Mouse (Mus musculus) ovary, adult 18-20 months (tissue): ENCODE measurements around the gene Trim12a.
A peak's percentile ranks its signal among the peaks of the same experiment; 100 is the strongest.
"Not testable (repeated sequence)": the region's sequence is repeated elsewhere in the genome, so short reads cannot be mapped to it uniquely, and the experiment has no call there.

Experiments
- DNase-seq: peaks from one replicate; pipeline ENCODE4 v3.0.0; 2022; ENCODE audit warnings: low spot score, mixed read lengths

Gene Trim12a

DNA sequence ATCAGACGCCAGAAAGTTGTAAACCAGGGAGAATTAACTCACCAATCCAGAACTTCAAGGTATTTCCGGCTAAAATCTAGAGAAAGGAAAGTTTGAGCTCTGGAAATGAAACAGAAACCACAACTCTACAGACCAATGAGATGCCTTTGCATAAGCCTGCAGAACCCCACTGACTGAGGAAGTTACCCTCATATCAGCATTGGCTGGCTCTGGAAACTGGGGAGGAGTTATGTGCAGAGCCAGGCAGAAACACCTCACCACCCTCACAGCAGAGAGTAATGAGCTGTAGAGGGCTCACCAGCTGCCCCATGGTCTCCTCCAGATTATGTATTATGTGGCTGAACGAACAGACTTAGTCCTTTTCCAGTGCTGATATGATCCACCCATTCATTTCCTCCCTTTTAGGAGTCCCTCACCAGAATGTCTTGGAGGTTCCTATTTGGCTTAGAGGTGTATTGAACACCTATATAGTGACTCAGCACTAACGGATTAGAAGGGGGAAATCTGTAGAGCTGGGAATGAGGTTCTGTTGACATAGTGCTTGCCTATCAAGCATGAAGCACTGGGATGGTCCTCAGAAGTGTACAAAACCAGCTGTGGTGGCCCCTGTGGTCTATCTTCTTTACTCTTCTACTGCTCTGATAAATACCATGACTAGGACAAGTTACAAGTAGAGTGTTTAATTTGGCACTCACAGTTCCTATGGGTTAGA, at the start of gene Trim12a:
Gene Trim12a, minus strand, starts transcription at position 98 of the 712 bp plus-strand sequence.
- not testable (repeated sequence) for DNase-seq

DNA sequence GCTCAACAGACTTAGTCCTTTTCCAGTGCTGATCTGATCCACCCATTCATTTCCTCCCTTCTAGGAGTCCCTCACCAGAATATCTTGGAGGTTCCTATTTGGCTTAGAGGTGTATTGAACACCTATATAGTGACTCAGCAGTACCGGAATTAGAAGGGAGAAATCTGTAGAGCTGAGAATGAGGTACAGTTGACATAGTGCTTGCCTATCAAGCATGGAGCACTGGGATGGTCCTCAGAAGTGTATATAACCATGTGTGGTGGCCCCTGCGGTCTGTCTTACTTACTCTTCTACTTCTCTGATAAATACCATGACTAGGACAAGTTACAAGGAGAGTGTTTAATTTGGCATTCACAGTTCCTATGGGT, 38.3 kb upstream of the Trim12a start:
- no peak for DNase-seq

DNA sequence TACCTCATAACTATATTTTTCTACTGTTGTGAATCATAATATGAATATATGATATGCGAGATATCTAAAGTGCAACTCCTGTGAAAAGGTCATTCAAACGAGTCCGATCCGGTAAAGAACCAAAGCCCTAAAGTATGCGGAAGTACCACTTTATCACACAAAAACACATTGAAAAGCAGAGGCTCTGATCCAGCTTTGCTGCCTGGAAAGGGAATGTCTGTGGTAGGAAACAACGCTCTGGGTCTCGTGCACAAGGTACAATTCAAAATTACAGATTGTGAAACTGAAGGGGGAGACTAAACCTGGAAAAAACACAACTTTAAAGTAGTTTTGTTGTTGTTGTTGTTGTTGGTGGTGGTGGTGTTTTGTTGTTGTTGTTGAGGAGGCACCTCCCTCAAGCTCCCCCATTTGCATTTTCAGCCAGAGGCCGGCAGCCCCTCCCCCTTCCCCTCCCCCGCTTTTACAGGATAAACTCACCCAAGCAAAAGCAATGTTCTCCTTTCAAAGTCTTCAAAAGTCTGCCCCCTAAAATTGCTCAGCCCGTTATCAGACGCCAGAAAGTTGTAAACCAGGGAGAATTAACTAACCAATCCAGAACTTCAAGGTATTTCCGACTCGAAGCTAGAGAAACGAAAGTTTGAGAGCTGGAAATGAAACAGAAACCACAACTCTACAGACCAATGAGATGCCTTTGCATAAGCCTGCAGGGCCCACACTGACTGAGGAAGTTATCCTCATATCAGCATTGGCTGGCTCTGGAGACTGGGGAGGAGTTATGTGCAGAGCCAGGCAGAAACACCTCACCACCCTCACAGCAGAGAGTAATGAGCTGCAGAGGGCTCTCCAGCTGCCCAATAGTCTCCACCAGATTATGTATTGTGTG, 37.7 kb upstream of the Trim12a start, which contains the start of gene Trim12c:
Gene Trim12c, minus strand, starts transcription at position 646 of the 883 bp plus-strand sequence.
- DNase-seq, result peak; percentile 71

DNA sequence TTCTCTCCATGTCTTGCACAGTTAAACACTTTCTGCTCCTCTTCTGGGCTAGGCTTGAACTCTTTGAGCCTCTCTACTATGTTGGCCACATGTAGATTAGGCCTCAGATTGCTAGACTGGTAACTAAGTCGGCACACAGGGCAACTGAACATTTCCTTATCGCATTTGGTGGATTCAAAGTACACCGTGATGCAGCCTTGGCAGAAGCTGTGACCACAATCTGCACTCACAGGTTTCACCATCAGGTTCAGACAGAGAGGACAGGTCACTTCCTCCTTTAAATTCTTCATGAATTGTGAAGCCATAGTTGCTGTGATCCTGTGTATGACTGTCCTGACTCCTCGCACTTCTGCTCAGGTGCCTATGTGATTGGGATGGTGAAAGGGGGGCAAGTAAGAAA, 32.8 kb upstream of the Trim12a start:
- DNase-seq, result not testable (repeated sequence)

DNA sequence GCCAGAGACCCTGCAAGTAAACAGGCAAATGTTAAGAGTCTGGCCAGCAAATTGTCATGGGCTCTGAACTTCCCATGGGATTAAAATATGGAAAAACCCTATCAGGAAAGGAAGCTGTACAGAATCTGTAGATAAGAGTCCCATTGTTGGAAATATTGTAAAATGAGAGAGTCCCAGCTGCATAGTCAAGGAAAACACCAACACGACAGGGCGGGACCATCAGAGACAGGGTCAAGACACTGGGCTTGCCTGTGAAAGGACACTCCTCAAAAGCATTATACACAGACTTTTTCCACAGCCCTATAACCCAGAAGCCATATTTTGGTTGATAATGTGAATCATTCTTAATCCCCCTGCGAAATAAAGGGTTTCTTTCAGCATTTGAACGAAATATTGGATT, 25.5 kb upstream of the Trim12a start:
- not testable (repeated sequence) for DNase-seq

DNA sequence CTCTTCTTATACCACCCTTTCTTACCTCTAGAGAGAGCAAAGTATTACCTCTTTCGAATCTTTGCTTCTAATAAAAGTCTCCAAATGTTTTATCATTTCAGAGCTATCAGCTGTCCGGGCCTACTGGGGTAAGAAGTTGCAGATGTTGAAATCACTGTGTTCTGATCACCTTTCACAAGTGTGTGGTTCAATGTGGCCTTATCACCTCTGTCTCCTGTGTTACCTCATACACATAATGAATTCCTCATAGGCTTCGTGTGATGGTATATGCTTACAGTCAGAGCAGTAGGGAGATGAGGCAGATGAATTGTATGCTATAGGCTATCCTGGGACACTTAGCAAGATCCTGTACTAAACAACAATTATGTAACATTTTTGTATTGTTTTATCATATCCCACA, 20.3 kb upstream of the Trim12a start:
- not testable (repeated sequence) for DNase-seq

DNA sequence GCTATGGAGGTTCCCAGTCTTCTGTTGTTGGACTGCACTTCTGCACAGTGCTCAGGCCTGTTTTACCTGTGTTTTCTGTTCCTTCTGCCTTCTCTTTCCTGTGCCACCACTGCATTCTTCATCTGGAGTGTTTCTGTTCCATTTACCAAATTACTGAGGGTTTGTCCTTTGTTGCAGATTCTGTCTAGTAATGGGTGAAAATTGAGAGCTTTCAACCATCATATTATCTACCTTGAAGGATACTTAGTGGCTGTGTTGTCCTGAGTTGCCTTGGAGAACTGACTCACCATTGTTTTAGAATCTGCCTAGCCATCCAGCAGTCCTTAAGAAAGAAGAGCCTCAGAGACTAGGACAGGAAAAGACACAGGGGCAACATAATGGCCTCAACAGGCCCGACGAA, 13.9 kb upstream of the Trim12a start, which contains the start of gene Trim34b:
Gene Trim34b, plus strand, starts transcription at position 301 of the 400 bp plus-strand sequence.
- DNase-seq, result not testable (repeated sequence)

DNA sequence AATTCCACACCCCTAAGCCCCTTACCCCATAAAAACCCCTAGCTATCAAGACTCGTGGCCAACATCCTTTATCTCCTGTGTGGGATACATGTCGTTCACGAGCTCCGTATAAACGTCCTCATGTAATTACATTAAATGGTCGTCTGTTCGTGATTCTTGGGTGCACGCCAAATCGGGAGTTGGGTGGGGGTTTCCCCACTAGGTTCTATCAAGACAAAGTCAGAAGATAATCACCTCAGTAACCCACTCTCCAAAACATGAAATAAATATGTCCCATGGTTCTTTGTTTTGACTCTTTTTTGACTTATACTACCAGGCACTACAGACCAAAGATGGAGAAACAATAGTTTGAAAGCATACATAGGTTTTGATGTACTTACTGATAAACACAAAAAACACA, 6.8 kb upstream of the Trim12a start:
- no peak for DNase-seq

DNA sequence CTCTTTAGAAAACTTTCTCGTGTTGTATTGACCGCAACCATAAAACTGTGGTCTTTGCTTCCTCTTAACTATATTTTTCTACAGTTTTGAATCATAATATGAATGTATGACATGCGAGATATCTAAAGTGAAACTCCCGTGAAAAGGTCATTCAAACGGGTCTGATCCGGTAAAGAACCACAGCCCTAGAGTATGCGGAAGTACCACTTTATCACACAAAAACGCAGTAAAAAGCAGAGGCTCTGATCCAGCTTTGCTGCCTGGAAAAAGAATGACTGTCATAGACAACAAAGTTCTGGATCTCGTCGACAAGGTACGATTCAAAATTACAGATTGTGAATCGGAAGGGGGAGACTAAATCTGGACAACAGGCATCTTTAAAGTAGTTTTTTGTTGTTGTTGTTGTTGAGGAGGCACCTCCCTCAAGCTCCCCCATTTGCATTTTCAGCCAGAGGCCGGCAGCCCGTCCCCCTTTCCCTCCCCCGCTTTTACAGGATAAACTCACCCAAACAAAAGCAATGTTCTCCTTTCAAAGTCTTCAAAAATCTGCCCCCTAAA, 391 bp downstream of the Trim12a start:
- no peak for DNase-seq

DNA sequence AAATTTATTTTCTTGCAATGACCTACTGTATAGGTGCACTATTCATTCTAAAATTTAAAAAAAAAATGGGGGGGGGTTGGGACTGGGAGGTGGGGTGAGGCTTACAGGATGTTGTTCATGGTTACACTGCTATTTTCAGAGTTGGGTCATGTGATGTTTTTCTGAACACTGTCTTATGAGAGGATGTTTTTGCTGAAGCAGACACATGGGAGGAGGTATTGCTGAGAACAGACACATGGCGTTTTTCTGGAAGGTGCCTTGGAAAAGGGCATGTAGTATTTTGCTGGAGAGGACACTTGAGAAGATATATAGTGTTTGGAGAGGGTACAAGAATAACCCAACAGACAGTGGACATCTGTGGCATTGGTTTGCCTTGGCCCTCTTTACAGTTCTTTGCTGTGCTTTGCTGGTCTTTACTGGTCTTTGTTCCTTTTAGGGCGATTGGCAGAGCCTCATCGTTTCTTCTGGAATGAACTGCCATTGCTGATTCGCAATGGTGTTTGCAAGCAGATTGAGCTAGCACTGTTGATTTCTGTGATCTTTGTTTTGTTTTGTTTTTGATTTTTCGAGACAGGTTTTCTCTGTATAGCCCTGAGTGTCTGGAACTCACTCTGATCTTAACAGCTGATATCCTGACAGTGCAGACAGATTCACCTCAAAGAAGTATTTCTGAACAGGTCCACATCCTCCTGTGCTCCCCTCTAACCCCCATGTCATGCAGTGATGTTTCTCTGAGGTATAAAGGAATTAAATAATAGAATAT, 23.4 kb downstream of the Trim12a start:
- DNase-seq, result no peak

DNA sequence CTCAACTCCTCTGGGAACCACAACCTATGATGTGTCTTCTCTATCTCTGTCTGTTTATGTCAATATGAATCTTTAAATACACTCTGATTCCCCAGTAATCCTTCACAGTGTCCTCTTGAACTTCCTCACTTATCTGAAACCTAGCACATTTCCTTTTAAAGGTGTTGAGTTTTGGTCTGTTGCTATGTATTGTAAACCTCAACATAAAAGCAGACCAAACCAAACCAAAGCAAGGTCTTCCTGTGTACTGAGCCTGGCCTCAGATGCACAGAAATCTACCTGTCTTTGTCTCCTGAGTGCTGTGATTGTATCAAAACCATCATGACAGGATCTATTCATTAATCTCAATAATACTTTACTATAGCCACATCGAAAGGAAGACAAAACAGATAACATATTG, 24.6 kb downstream of the Trim12a start:
- no peak for DNase-seq

DNA sequence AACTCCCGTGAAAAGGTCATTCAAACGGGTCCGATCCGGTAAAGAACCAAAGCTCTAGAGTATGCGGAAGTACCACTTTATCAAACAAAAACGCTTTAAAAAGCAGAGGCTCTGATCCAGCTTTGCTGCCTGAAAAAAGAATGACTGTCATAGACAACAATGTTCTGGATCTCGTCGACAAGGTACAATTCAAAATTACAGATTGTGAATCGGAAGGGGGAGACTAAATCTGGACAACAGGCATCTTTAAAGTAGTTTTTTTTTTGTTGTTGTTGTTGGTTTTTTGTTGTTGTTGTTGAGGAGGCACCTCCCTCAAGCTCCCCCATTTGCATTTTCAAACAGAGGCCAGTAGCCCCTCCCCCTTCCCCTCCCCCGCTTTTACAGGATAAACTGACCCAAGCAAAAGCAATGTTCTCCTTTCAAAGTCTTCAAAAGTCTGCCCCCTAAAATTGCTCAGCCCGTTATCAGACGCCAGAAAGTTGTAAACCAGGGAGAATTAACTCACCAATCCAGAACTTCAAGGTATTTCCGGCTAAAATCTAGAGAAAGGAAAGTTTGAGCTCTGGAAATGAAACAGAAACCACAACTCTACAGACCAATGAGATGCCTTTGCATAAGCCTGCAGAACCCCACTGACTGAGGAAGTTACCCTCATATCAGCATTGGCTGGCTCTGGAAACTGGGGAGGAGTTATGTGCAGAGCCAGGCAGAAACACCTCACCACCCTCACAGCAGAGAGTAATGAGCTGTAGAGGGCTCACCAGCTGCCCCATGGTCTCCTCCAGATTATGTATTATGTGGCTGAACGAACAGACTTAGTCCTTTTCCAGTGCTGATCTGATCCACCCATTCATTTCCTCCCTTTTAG, 27.5 kb downstream of the Trim12a start, which contains the start of gene Trim5:
Gene Trim5, minus strand, starts transcription at position 519 of the 868 bp plus-strand sequence.
- DNase-seq, result not testable (repeated sequence)

DNA sequence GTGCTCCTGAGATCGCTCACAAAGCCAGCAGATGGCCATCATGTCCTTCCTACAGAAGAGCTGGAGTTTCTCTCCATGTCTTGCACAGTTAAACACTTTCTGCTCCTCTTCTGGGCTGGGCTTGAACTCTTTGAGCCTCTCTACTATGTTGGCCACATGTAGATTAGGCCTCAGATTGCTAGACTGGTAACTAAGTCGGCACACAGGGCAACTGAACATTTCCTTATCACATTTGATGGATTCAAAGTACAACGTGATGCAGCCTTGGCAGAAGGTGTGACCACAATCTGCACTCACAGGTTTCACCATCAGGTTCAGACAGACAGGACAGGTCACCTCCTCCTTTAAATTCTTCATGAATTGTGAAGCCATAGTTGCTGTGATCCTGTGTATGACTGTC, 35.9 kb downstream of the Trim12a start:
- not testable (repeated sequence) for DNase-seq

DNA sequence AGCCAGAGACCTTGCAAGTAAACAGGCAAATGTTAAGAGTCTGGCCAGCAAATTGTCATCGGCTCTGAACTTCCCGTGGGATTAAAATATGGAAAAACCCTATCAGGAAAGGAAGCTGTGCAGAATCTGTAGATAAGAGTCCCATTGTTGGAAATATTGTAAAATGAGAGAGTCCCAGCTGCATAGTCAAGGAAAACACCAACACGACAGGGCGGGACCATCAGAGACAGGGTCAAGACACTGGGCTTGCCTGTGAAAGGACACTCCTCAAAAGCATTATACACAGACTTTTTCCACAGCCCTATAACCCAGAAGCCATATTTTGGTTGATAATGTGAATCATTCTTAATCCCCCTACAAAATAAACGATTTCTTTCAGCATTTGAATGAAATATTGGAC, 49.9 kb downstream of the Trim12a start:
- DNase-seq, result not testable (repeated sequence)

DNA sequence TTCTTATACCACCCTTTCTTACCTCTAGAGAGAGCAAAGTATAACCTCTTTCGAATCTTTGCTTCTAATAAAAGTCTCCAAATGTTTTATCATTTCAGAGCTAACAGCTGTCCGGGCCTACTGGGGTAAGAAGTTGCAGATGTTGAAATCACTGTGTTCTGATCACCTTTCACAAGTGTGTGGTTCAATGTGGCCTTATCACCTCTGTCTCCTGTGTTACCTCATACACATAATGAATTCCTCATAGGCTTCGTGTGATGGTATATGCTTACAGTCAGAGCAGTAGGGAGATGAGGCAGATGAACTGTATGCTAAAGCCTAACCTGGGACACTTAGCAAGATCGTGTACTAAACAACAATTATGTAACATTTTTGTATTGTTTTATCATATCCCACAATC, 54.9 kb downstream of the Trim12a start:
- not testable (repeated sequence) for DNase-seq
